Mouse (Mus musculus): ENCODE measurements around the gene Etv6.

- TF ChIP-seq CTCF (conservative IDR thresholded peaks at IDR 0.05; ENCODE audit: low read length): no peak
- TF ChIP-seq NANOG (IDR thresholded peaks at IDR 0.05; ENCODE audit: borderline replicate concordance, low read length): no peak
Observed at GRCm38 (mm10) chr6:134218441-134218840, 182.9 kb downstream of the Etv6 start.
